Mouse (Mus musculus) cerebellum, postnatal 36 days (tissue): Measurements from ENCODE around the gene Armh3.

ENCODE experiments used
- DNase-seq, 2 experiments: peaks; one replicate each; pipeline ENCODE4 v3.0.0; 2021 to 2022; ENCODE audit warnings: mixed read lengths in 2 of 2

The Armh3 gene

DNA sequence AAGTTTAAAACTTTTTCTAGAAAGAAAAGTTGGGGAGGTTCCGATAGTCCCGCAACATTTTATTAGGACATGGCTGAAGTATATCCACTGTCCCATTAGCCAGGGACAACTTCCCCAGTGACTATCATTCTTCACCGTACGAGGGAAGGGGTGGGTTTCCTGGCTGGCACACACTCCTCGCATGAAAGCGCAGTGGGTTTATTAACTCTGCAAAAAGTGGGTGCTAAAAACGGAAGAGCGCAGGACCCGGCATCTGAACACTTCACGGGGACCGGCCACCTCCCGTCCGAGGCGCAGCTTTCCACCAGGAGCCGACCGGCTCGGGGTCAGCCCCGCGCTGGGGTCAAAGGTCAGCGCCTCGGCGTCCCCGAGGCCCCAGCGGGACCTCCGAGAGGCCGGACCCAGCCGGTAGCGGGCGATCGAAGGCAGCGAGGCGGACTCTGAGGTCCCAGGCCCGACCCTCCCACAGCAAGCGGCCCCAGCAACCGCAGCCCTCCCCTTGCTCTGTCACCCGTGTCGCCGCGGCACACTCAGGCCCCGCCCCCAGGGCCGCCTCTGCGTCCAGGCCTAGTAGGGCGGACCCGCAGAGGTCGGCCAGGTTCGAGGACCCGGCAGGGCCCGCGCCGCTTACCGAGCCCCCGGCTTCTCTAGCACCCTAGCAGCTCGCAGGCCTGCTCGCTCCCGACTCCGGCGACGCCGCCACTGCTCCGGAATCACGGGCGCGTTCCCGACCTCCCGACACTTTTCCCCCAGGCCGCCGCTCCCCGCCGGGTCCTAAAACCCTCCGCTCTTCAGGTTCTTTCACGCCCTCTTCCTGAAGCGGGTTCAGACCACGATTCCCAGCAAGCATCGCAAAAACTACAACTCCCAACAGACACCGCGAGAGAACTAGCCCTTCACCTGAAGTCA, at the start of gene Armh3:
Gene Armh3 (minus strand): TSS at position 704 of the 909 bp plus-strand sequence.
- DNase-seq: peak; percentile 93 to 94

DNA sequence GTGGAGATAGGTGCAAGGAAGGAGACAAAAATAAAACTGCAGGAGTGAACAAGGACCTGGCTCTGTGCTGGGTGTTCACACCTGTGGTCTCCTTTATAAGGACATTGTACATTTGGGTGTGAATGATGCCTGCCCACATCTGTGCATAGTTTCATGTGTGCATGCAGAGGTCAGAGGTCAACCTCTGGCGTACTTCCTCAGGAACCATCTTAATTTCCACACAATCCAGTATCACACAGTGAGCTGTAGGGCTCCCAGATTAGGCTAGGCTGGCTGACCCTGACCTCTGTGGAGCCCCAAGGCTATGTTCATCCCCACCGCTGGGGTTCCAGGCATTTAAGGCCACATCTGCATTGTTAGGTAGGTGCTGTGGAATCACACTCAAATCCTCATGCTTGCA, 49.1 kb upstream of the Armh3 start:
- no peak for DNase-seq

DNA sequence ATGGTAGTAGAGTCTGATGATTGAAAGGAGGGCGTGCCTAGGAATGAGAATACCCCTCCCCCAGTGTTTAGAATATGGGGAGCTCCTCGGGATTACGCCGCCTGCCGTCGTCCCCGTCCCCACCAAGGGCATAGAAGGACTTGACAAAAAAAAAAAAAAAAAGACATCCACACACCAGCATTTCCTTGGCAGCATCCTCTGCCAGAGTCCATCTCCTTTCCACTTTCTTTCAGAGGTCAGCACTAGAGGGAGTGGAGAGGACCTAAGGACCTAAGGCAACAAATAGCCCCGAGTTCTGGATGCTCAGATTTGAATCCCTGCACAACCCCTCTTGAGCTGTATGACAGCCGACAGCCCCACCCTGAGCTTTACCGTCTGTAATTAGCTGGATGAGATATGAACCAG, 48.3 kb upstream of the Armh3 start:
- no peak for DNase-seq

DNA sequence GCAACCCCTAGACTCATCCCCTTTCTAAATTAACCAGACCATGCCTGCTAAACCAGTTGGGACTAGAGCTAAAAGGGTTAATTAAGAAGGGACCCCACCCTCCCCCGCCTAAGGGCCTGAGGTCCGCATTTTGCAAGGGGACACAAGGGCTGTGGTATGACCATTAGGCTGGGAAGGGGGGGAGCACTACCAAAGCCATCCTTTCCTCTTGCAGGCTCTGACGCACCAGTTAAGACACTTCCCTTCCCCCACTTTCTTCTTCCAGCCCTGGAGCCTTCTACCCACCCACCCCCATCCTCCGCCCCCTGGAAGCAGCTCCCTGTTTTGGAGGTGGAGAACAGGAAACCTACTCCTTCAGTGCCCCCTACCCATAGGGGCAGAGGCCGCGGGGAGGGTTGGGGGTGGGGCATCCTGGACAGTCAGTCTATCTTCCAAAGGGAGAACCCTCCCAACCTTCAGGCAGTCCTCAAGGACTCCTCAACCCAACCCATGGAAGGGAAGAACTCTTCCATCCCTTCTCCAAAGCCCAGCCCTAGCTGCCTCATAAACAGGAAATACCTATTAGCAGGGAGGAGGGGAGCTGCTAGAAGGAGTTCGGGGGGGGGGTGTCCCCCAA, 47.5 kb upstream of the Armh3 start:
- peak in 1 of 2 experiments; percentile 45 for DNase-seq

DNA sequence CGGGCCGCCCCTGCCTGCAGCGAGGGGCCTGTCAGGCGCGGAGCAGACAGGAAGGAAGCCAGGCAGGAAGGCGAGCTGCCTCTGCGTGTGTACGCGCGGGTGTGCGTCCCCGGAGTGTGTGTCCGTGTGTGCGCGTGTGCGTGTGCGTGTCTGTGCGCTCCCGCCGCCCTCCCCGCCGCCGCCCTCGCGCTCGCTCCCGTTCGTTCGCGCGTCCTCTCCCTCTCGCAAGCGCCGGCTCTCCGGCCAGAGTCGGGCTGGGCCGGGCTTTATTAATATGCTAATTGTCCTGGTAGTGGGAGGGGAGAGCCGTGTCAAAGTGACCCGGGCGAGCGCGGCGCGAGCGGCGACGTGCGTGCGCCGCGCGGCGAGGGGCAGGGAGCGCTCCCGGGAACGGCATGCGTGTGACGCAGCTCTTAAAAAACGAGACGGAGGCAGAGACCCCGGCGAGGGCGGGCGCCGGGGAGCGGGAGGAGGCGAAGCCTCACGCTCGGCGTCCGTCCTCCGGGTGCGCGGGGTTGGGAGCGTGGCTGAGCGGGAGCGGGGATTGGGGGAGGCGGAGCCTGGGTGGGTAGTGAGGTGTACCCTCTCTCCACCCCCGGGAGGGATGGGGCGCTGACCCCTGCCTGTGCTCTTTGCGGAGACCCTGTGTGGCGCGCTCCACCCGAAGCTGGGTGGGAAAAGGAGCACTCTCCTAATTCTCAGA, 46.9 kb upstream of the Armh3 start, which contains the start of gene Ldb1:
Gene Ldb1 (minus strand): TSS at position 222 of the 703 bp plus-strand sequence.
- DNase-seq: peak; percentile 89 to 90

DNA sequence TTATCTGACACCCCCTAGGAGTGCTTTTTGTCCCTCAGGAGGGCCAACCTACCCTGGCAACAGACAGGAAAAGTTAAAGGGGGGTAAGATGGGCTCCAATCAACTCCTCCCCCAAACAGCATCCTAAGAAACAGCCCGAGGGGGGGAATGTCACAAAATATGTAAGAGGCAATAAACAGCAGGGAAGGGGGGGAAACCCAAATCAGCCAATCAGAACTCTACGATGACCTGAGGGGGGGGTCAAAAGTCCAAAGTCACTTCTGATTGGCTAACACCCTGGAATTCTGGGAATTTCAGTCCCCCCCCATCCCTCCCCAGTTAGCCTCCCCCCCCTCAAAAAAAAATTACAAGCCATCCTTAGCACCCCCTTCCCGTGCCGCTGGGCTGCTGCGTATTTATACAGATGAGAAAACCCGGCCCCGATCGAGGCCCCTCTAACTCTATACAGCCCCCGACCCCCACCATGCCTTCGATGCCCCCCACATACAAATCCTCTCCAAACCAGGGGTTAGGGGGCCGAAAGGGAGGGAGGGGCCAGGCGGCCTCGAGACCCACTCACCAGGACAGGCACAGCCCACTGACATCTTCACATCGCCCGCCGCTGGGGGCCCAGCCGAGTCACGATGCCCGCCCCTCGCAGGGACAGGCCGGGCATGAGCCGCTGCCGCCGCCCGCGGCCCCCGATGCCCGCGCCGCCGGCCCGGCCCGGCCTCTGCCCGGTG, 46.1 kb upstream of the Armh3 start, which contains the start of gene Pprc1:
Gene Pprc1 (plus strand): TSS at position 616 of the 722 bp plus-strand sequence.
- no peak for DNase-seq

DNA sequence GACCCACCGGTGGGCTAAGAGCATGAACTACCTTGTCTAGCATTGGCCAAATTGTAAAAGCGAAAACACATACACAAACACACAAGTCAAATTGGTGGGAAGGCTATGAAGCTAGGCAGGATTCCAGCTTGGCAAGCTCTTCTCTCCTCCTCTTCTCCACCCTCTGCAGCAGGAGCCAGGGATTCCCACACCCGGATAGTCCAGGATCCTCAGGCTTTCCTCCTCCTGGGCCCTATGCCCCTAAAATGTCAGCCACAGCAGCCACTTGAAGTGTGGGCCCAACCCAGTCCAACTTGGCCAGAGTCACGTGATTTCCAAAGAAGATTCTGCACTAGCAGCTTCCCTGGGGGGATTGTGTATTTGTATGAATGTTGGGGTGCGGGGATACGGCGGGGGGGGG, 45.1 kb upstream of the Armh3 start:
- DNase-seq: no peak

DNA sequence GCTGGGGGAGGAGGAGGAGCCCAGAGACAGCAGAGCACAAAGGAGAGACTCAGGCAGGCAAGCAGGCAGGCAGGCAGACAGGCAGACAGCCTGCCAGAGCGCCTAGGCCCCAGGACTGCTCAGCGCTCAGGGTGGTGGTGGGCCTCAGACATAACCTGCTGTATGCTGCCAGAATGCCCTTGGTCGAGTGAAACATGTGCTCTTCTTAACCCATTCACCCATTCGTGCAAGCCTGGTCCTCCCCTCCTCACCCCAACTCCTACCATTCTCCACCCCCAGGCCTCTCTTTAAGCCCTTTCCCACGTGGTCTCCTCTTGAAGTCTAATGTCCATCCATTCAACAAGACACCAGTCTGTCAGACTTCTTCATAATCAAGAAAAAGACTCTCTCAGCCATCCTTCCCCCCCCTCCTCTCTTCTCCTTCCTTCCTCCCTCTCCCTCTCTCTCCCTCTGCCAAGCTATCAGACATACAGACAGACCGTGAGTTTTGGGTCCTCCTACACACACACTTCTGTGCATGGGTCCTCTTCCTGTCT, 44.3 kb upstream of the Armh3 start:
- DNase-seq: peak in 1 of 2 experiments; percentile 49

DNA sequence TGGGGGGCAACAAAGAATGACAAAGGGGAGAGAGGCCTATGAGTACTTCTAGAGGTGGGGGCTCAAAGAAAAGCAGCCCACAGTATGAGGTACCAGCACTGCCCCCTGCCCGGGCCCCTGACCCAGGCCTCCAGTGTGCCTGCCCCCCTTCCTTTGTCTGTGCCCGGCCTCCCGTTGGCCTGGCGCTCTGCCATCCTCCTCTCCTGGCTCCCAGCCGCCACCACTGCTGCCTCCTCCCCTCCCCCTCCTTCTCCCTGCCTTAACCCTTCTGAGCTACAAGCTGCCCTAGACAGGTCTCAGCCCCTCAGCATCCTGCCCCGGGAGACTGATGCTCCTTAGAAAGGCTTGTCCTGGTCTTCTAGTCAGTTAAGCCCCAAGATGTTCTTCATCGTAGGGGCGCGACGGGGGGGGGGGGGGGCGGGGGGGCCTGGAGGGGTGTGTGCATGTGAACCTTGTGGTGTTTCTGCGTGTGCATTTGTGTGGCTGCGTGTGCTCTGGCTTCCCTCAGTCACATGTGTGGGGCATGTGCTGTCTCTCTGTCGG, 43.7 kb upstream of the Armh3 start:
- peak; percentile 78 to 85 for DNase-seq

DNA sequence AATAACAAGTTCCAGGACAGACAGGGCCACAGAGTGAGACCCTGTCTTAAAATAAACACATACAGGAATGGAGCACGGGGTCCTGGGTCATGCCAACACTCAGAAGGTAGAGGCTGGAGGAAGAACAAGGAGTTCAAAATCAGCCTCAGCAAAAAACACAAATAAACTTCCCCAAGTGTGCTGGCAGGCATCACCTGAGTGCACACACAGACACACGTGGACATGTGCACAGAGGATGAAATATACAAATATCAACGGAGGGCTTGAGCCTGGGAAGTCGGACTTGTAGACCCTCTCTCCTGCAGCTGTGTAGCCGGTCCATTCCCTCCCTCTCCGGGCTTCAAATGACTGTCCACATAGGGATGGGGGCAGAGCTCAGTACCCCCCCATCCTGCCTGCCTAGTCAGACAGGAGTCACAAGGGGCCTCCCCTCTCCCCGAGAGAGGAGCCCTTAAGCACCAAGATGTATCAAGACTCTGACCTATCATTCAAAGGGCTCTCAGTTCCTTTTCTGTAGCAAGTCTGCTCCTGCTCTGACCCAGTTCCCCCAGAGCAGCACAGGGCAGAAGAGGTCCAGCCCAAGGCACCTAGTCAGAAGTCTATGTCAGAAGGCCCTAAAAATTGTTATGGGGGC, 43.1 kb upstream of the Armh3 start:
- DNase-seq: no peak

DNA sequence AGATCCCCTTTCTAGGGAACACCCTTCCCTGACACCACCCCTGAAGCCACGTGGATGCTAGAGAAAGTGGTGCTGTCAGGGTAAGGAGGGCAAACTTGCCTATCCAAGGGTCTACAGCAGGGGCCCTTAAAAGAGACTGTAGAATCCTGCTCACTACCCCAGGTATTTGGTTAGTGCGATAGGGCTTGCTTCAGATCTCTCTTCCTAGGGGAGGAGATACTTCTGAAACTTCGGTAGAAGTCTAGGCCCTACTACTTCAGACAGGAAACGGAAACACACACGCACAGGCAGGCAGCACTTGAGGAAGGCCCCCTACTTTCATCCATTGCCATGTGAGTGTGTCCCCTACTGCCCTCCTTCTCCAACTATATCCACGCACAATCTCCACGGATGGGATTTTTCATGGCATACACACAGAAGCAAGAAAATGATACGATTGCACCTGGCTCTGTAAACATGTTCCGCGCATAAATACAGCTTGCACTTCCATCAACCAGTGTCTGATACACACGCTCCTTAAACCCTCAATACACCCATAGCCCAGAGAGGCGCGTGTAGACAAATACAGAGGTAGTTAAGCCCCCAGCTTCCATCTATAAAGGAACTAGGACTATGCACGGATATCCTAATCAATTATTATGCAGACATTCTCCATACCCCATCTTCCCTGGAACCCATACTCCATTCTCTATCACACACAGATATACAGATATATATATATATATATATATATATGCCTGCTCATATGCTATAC, 42.0 kb upstream of the Armh3 start:
- no peak for DNase-seq

DNA sequence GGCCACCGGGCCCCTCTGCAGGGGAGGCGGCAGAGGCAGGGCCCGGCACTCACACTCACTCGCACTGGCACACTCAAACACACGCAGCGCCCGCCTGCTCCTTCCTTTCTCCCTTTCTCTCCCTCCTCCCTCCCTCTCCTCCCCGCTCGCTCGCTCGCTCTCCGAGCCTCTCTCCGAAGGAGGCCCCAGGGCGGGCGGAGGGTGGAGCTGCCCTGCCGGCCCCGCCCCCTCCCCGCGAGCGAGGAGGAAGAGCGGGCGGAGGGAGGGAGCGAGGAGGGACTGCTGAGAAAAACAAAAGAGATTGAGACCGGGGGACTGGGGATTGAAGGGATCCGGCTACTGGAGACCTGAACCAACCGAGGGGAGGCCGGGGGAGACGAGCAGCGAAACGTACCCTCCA, 41.2 kb upstream of the Armh3 start:
- DNase-seq: peak; percentile 75 to 90

DNA sequence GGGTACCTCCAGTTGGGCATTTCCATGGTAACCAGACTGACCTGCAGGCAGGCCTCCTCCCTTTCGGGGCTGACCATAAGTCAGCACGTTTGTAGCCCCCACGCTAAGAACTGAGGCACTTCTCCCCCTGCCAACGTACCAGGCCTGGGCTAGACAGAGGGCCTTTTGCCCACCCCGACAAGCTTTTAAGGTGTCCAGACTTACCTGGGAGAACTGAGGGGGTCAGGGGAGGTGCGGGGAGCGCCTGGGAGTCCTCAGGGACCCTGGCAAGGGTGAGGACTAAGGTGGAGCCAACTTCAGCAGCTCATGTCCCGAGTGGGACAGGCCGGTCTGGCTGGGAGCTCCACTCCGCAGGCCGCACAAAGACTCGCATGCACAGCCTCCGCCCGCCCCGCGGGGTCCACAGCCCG, 40.6 kb upstream of the Armh3 start:
- peak in 1 of 2 experiments; percentile 33 for DNase-seq

DNA sequence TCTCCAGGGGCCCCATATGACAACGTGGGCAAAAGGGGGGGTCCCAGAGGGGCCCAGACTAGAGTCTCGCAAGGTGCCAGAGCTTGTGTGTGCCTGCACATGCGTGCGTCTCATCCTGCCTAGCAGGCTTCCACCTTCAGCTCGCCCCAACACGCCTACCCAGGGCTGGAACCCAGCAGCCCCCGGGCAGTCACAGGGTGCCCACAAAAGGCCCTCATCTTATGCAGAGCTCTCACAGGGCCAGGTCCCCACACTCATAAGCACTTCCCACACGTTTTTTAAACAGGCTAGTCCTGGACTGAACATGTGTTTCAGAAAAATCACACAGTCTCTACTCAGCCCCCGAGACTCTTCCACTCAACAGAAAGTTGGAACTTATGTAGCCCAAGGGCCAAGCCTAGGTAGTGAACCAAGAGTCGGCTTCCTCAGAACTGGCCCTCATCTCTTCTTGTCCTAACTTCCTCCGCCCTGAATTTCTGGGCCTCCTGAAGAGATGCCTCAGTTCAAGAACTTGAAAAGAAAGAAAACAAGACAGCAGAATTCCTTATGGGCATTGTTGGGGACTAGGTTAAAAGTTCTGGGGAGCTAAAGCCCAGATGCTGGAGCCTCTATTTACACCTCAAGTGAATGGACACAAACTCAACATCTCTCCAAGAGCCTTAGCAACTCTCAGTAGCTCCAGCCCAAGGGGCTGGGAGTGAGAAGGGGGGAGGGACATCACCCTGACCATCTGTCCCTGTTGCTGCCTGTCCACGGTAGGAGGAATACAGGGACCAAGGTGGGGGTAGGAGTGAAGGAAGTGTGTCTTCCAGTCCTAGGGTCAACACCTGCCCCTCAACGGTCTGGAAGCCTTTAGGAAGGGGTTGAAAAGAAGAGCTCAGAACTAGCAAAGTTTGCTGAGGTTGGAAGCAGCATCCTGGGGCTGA, 39.9 kb upstream of the Armh3 start:
- peak in 1 of 2 experiments; percentile 51 for DNase-seq

DNA sequence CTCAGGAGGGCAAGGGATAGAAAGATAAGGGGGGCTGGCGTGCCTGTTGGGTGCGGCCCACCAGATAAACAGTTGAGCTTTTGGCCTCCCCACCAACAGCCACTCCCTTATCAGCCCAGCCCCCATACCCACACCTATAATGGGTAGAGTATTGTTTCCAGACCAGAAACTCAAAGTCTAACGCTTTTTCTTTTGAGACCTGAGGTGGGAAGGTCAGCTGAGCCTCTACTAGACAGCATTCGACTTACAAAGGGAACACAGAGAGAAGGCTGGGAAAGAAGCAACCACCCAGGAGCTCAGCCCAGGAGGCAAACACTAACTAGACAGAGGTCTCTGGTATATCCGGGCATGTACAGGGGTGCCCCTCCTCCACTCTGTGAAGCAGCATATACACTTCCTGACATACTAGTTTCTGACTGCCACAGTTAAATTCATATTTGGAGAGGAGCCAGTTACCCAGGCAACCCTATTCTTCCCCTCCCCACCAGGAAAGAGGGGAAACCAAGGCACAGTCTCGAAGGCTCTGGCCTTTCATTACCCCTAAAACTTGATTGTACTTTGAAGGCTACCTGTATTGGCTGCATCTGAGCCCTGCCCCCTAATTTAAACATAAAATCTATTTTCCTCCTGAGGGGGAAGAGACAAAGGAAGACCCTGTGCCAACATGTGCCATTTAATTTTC, 39.1 kb upstream of the Armh3 start:
- DNase-seq: no peak

DNA sequence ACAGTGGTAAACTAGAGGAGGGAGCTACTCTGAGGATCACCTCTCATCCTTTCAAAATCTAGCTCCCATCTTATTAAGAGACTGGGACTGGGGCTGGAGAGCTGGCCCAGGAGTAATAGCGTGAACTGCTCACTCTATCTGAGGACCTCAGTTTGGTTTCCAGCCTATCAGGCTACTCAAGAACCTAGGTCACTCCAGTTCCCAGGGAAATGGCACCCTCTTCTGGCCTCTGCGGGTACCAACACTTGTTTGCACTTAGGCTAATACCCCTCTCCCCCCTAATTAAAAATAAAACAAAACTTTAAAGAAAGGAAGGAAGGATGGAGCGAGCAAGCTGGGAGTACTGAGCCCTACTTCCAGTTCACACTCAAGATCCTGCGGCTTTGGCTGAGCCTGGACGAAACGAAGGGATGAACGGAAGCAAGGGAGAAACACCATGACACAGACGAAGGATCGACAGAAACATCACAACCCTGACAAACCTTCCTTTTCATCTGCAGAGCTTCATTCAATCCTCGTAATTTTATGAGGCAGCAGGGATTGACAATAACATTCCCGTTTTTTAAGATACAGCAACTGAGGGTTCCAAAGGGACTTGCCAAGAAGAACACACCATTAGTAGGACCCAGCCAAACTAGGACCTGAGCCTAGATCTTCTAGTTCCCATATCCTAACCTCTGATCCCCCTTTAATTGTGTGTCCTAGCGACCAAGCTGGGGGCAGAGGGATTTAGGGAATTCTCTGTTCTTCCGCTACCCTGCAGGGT, 38.4 kb upstream of the Armh3 start:
- peak in 1 of 2 experiments; percentile 45 for DNase-seq

DNA sequence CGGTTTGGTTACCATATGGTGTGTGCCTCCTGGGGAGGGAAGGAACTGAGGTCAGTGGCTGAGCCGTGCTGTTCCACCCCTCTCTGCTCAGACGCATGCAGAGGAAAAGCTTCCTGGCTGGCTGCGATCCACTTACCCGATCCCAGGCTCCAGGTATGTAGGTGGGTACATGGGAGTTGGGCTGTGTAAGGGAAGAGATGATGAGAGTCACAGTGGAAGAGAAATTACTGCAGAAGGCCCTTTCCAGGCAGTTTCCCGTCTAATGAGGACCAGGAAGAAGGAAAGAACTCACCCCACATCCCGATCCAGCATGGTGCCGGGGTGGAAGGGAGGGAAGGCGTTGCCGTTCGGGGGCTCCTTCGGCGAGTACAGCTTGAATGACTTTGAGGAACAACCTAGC, 37.7 kb upstream of the Armh3 start:
- DNase-seq: peak in 1 of 2 experiments; percentile 53

DNA sequence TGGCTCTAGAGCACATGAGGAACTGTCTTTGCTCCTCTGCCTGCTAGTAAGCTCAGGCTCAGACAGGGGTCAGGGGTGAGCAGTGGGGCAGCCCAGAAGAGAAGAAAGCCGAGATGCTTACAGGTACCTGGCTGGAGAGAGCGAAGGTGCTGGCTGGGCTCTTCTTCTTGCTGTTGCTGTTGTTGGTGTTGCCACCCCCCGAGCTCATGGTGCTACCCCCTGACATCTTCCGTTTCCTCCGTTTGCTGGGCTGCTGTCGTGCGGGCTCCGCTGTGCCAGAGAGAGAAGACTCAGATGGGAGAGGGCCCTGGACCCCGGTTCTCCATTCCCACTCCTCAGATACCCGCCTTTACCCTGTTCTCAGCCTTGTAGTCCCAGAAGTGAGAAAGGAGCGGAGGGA, 35.6 kb upstream of the Armh3 start:
- DNase-seq: no peak
